Mouse (Mus musculus): ENCODE data around the gene Chrna7. TPM values are rescaled to one million over a fixed set of nuclear protein-coding genes. Genes with fewer than 3 reads are reported as not detected.

Chrna7 gene
- 7.4 and 8.0 TPM in 2 replicates for polyA plus RNA-seq (2012; rRNA removed)

GRCm38 (mm10) chr7:63212084-63212723 is at the start of gene Chrna7:
TSS of gene Chrna7 (minus strand) at chr7:63212569.
- Histone ChIP-seq H3K4me3 (replicated peaks; ENCODE audit: insufficient read depth, low read depth, low read length) (peak within 1 kb of the TSS; percentile 55), H3K27me3 (ENCODE audit: control insufficient read depth, insufficient read depth, low read length) (no peaks in the 10 kb centered on the region), H3K27ac (ENCODE audit: insufficient read depth, low read length) (no peak within 1 kb of the TSS), H3K4me1 (ENCODE audit: control insufficient read depth, insufficient read depth, low read length) (no peaks in the 10 kb centered on the region)
- peak; percentile 83 to 86 for DNase-seq
- WGBS, result under 1% methylated on average over 71 of the region's 73 CpGs
- TF ChIP-seq POLR2A (IDR thresholded peaks at IDR 0.05; ENCODE audit: borderline replicate concordance, insufficient read depth, low read length), result 0 out of 2 replicates have a peak, but pooled peaks have one; percentile 27
- peak; percentile 66 for TF ChIP-seq CTCF (IDR thresholded peaks at IDR 0.05; ENCODE audit: borderline replicate concordance, insufficient read depth, low read depth, low read length)

DNA sequence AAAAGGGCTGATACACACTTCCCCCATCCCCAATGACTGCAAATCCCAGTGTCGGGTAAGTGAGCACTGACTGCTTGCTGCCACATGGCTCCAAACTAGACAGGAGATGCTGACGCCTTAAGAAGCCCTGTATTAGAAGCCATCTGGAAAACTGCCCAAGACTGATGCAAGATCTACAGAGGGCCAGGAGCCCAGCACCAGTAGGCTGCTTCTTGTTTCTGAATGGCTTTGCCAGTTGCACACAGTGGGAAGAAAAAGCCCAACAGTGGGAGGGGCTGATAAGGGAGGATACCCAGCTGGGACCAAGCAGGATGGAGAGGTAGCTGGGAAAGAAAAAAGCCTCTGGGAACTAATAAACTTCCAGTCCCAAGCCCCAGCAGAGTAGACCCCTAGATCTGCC is 37.0 kb upstream of the Chrna7 start:
- no peak overlapping the region for H3K27ac ChIP-seq (ENCODE audit: insufficient read depth, low read length)
- H3K4me3 ChIP-seq (replicated peaks; ENCODE audit: insufficient read depth, low read depth, low read length), result no peak overlapping the region
- no peaks in the 10 kb centered on the region for H3K27me3 ChIP-seq (ENCODE audit: control insufficient read depth, insufficient read depth, low read length)
- TF ChIP-seq POLR2A (IDR thresholded peaks at IDR 0.05; ENCODE audit: borderline replicate concordance, insufficient read depth, low read length), result no peak
- TF ChIP-seq CTCF (IDR thresholded peaks at IDR 0.05; ENCODE audit: borderline replicate concordance, insufficient read depth, low read depth, low read length), result no peak
- DNase-seq, result no peak
- WGBS, result 11% methylated on average over 2 of the region's 2 CpGs
- H3K4me1 ChIP-seq (ENCODE audit: control insufficient read depth, insufficient read depth, low read length), result no peaks in the 10 kb centered on the region

GRCm38 (mm10) chr7:63237852-63238516 is 25.6 kb upstream of the Chrna7 start:
- no peak overlapping the region for H3K4me3 ChIP-seq (replicated peaks; ENCODE audit: insufficient read depth, low read depth, low read length)
- no peaks in the 10 kb centered on the region; the same call in 1 of the 2 replicates for H3K4me1 ChIP-seq (ENCODE audit: control insufficient read depth, insufficient read depth, low read length)
- no peak for TF ChIP-seq CTCF (IDR thresholded peaks at IDR 0.05; ENCODE audit: borderline replicate concordance, insufficient read depth, low read depth, low read length)
- TF ChIP-seq POLR2A (IDR thresholded peaks at IDR 0.05; ENCODE audit: borderline replicate concordance, insufficient read depth, low read length), result no peak
- no peak overlapping the region for H3K27ac ChIP-seq (ENCODE audit: insufficient read depth, low read length)
- 9% methylated on average over 3 of the region's 3 CpGs for WGBS
- DNase-seq, result peak; percentile 74 to 84
- H3K27me3 ChIP-seq (ENCODE audit: control insufficient read depth, insufficient read depth, low read length), result no peaks in the 10 kb centered on the region

GRCm38 (mm10) chr7:63225066-63225780 is 12.9 kb upstream of the Chrna7 start:
- Histone ChIP-seq H3K27me3 (ENCODE audit: control insufficient read depth, insufficient read depth, low read length) (no peaks in the 10 kb centered on the region), H3K27ac (ENCODE audit: insufficient read depth, low read length) (no peak overlapping the region), H3K4me3 (replicated peaks; ENCODE audit: insufficient read depth, low read depth, low read length) (no peak overlapping the region), H3K4me1 (ENCODE audit: control insufficient read depth, insufficient read depth, low read length) (no peaks in the 10 kb centered on the region)
- no peak for DNase-seq
- TF ChIP-seq CTCF (IDR thresholded peaks at IDR 0.05; ENCODE audit: borderline replicate concordance, insufficient read depth, low read depth, low read length) (no peak), POLR2A (IDR thresholded peaks at IDR 0.05; ENCODE audit: borderline replicate concordance, insufficient read depth, low read length) (no peak)
- 24% methylated on average over 7 of the region's 7 CpGs for WGBS

DNA sequence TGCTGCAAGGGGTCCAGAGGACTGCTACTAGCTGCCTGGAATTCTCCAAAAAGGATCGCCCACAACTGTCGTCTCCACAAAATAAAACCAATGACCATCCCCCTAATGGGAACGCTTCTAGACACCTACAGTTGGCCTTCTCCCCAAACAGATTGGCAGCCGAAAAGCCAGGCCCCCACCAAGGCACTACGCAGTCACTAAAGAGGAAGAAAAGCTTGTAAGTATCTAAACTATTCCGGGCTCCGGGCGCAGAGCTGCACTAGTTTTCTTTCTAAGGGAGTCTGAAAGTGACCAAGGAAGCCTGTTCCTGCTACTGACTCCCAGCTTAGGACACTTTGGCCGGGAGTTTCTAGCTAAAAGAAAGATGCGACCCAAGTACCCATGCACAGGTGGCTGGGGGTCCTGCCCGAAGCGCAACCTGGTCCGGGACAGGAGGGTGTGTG is 707 bp downstream of the Chrna7 start:
- 3% methylated on average over 13 of the region's 13 CpGs for WGBS
- DNase-seq, result peak in 1 of 2 experiments; percentile 58
- no peak overlapping the region for H3K27ac ChIP-seq (ENCODE audit: insufficient read depth, low read length)
- H3K4me3 ChIP-seq (replicated peaks; ENCODE audit: insufficient read depth, low read depth, low read length), result peak overlapping the region; percentile 55
- H3K4me1 ChIP-seq (ENCODE audit: control insufficient read depth, insufficient read depth, low read length), result no peaks in the 10 kb centered on the region
- H3K27me3 ChIP-seq (ENCODE audit: control insufficient read depth, insufficient read depth, low read length), result no peaks in the 10 kb centered on the region
- TF ChIP-seq POLR2A (IDR thresholded peaks at IDR 0.05; ENCODE audit: borderline replicate concordance, insufficient read depth, low read length), result no peak
- no peak for TF ChIP-seq CTCF (IDR thresholded peaks at IDR 0.05; ENCODE audit: borderline replicate concordance, insufficient read depth, low read depth, low read length)

- TF ChIP-seq POLR2A (IDR thresholded peaks at IDR 0.05; ENCODE audit: borderline replicate concordance, insufficient read depth, low read length) (no peak), CTCF (IDR thresholded peaks at IDR 0.05; ENCODE audit: borderline replicate concordance, insufficient read depth, low read depth, low read length) (no peak)
- Histone ChIP-seq H3K27me3 (ENCODE audit: control insufficient read depth, insufficient read depth, low read length) (no peaks in the 10 kb centered on the region), H3K4me1 (ENCODE audit: control insufficient read depth, insufficient read depth, low read length) (no peaks in the 10 kb centered on the region), H3K27ac (ENCODE audit: insufficient read depth, low read length) (no peak overlapping the region), H3K4me3 (replicated peaks; ENCODE audit: insufficient read depth, low read depth, low read length) (no peak overlapping the region)
- 40% methylated on average over 4 of the region's 4 CpGs for WGBS
- DNase-seq, result no peak
These were observed 2.9 kb downstream of the Chrna7 start for GRCm38 (mm10) chr7:63209501-63209900.

DNA sequence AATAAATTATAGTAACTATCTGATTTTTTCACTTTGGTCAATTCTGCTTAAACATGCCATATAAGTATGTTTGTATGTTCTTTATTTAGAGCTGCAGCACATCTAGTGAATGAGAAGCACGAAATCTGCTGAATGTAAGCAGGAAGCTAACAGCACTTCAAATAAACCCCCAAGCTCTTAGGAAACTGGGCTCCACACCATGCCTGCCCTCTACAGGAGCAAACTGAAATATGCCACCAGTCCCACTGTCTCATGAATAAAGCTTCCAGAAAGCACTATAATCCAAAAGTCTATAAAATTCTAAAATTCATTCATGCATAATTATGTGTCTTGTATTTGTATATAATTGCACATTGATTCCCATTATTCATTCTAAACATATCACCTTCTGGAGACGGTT is 5.2 kb downstream of the Chrna7 start:
- Histone ChIP-seq H3K27me3 (ENCODE audit: control insufficient read depth, insufficient read depth, low read length) (no peaks in the 10 kb centered on the region), H3K4me3 (replicated peaks; ENCODE audit: insufficient read depth, low read depth, low read length) (no peak overlapping the region), H3K27ac (ENCODE audit: insufficient read depth, low read length) (no peak overlapping the region), H3K4me1 (ENCODE audit: control insufficient read depth, insufficient read depth, low read length) (no peaks in the 10 kb centered on the region)
- DNase-seq, result no peak
- peak; percentile 35; the same call in 1 of the 2 replicates for TF ChIP-seq CTCF (IDR thresholded peaks at IDR 0.05; ENCODE audit: borderline replicate concordance, insufficient read depth, low read depth, low read length)
- TF ChIP-seq POLR2A (IDR thresholded peaks at IDR 0.05; ENCODE audit: borderline replicate concordance, insufficient read depth, low read length), result no peak
- WGBS, result 75% methylated on average over 2 of the region's 2 CpGs
